Mouse (Mus musculus) bone marrow, adult 2 months (tissue): ENCODE data around the gene Gm11492.

ENCODE experiments used
- CTCF ChIP-seq: fragments of 200-500 bp; IDR thresholded peaks from 2 replicates; pipeline ENCODE4 v1.5.1; 2011; ENCODE audit warnings: low read length, control low read depth; ENCODE audit not compliant: control insufficient read depth, insufficient read depth
- POLR2A ChIP-seq: fragments of 200-500 bp; IDR thresholded peaks from 2 replicates; pipeline ENCODE4 v1.6.1; 2011; ENCODE audit warnings: low read depth, mild to moderate bottlenecking, control low read depth, low read length, borderline replicate concordance; ENCODE audit not compliant: control insufficient read depth

- TF ChIP-seq CTCF (no peak), POLR2A (no peak)
Observed at GRCm38 (mm10) chr11:87568255-87568953, 2.0 kb downstream of the Gm11492 start, which contains the start of gene Sept4.
